Mouse (Mus musculus) megakaryocyte-erythroid progenitor cell, adult 5-6 weeks (primary cell): ENCODE data around the gene Zfp428. TPM values are rescaled to one million over a fixed set of nuclear protein-coding genes. Genes with fewer than 3 reads are reported as not detected.
"Not testable (repeated sequence)": the region's sequence is repeated elsewhere in the genome, so short reads cannot be mapped to it uniquely, and the experiment has no call there.

Experiments used
- ATAC-seq: replicated peaks from 2 replicates; pipeline ENCODE4 v1.8.0; 2016; ENCODE audit warnings: mild to moderate bottlenecking, inconsistent platforms; ENCODE audit not compliant: severe bottlenecking, poor library complexity, low FRiP score, low TSS enrichment
- total RNA-seq, 2 experiments: library from RNA; stranded (forward) in 1 of 2; stranded (reverse) in 1 of 2; fragments of 200-1000, 215-1000 nt in 1 of 2; fragments of >200 nt in 1 of 2; fragmentation: Nextera tagmentation in 1 of 2; gene quantifications; 2 replicates each; pipeline ENCODE4 v1.2.3; 2014 to 2017

The Zfp428 gene
- total RNA-seq, 2 experiments from 2014 or later, result 3.1 to 4.0 TPM

DNA sequence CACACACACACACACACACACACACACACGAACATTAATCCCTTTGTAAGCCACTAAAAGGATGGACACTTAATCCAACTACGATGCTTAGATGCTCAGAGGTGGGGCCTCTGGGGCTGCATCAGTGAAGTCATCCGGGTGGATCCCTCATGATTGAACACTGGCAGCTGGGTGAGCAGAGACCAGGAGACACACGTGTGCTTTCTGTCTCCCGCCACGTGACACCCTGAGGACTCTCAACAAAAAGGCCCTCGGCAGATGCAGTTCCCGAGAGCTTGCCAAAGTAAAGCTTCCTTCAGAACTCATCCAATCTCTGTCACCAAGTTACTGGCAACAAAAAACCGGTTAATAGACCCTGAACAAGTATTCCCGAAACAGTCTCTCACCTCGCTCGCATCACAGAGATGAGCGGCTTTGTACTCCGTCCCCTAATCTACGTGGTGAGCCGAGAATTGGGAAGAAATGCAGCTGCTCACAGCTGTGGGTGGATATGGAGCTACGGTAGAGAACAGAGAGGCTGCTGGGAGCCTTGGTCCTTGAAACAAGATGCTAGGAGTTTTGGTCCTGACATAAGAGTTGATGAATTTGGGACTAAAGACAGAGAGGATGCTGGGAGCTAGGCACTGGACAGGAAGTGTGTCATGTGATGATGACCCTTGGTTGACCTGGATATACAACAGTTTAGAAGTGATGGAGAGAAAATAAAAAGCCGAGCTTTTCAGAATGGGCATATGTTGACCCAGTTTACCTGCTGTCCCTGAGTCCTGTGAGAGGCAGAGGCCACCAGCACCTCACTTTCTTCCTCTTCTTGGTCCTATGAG, 26.5 kb upstream of the Zfp428 start:
- ATAC-seq, result no peak

GRCm38 (mm10) chr7:24480986-24481473, 25.8 kb upstream of the Zfp428 start:
- ATAC-seq, result no peak

DNA sequence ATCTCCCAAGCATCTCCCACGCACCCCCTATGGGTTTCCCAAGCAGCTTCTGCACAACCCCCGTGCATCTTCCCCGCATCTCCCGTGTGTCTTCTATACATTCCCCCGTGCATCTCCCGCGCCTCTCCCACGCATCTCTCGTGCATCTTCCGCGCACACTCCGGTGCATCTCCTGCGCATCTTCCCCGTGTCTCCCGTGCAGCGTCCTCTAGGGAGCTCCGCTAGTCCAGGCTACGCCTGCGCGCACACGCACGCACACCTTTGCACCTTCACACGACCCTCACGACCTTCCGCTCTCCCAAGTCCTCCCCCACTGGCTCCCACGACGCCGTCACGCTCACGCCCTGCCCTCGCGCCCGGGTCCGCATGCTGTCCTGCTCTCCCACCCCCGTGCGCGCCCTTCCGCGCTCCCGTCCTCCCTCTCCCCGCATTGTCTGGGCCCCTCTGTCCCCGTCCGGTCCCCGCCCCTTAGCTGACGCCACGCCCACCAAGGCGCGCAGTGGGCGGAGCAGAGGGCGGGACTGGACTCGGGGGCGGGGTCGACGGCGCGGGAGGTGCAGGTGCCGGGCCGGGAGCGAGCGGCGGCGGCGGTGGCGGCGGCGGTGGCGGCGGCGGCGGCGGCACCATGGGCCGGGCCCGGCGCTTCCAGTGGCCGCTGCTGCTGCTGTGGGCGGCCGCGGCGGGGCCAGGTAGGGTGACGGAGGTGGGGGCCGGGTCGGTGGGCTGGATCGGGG, 25.2 kb upstream of the Zfp428 start, which contains the start of gene Cadm4:
Cadm4 (plus strand) TSS at position 550 of the 734 bp plus-strand sequence.
- ATAC-seq, result peak; percentile 89

DNA sequence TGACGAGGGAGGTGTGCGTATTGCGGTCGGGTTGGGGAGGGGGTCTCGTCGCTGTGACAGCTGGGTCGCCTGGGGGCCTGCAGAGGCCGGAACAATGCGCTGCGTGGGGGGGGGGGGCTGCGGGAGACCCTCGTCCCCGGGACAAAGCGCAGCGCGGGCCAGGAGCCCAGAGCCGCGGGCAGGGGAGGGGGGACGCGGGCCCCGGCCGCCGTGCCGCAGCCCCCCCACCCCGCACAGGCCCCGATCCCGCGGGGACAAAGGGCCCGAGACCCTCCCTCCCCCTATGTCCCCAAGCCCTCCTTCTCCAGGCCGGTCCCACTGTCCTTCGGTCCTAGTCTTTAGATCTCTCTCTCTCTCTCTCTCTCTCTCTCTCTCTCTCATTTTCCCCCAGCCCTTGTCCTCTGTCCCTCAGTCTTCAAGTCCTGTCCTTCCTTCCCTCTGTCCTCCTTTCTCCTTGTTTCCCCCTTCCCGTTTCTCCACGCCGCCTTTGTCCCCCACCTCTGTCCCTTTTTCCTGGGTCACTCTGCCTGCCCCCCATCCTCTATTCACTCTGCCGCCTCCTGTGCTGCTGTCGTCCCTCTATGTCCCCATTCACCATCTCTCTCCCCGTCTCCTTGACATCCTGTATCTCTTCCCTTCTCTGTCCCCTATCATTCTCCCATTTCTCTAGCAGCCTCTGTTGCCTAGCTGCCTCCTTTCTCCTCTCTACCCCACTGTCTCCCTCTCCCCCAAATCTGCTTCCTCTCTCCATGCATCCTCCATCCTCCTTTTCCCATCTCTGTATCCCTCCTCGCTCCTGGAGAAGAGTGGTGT, 24.4 kb upstream of the Zfp428 start:
- no peak for ATAC-seq

GRCm38 (mm10) chr7:24483291-24483690, 23.5 kb upstream of the Zfp428 start:
- ATAC-seq, result not testable (repeated sequence)

DNA sequence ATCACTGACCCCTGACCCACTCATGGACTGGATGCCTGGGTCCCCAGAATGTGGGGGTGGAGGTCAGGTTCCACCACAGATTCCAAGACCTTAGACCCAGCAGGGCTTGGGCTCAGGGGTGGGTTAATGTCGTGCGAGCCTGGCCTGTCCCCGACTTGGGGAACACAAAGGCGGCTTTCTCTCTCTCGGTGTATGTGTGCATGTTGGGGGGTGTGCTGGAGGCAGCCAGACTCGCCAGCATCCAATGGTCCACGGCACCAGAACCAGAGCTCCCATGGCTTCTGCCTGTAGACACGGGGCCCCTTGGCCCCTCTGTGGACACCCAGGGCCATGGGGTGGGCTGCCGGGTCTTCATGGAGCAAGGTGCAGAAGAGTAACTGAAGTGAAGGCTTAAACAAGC, 21.3 kb upstream of the Zfp428 start:
- ATAC-seq, result no peak

GRCm38 (mm10) chr7:24486654-24487130, 20.1 kb upstream of the Zfp428 start:
- no peak for ATAC-seq

DNA sequence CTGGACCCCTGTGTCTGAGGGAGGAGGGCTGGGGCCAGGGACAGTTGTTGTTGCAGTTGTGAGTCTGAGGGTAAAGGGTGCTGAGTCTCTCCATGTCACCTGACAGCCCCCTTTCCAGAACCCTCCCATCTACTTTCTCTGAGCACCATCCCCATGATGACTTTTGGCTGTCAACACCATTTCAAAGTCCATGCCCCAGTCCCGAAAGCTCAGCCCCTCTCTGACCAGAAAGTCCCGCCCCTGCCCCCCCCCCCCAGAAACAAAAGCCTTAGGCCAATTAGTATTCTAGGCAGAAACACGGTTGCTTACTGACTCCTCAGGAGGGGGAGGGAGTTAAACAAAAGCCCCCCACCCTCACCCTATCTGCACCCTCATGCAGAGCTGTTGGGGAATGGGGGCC, 19.4 kb upstream of the Zfp428 start:
- no peak for ATAC-seq

- no peak for ATAC-seq
Observed at GRCm38 (mm10) chr7:24488303-24488702, 18.5 kb upstream of the Zfp428 start.

- ATAC-seq, result 0 out of 2 replicates have a peak, but pooled peaks have one; percentile 45
Observed at GRCm38 (mm10) chr7:24499856-24500577, 6.8 kb upstream of the Zfp428 start.

GRCm38 (mm10) chr7:24500929-24501328, 5.9 kb upstream of the Zfp428 start:
- 0 out of 2 replicates have a peak, but pooled peaks have one; percentile 34 for ATAC-seq

- ATAC-seq, result no peak
Observed at GRCm38 (mm10) chr7:24501492-24501891, 5.3 kb upstream of the Zfp428 start.

DNA sequence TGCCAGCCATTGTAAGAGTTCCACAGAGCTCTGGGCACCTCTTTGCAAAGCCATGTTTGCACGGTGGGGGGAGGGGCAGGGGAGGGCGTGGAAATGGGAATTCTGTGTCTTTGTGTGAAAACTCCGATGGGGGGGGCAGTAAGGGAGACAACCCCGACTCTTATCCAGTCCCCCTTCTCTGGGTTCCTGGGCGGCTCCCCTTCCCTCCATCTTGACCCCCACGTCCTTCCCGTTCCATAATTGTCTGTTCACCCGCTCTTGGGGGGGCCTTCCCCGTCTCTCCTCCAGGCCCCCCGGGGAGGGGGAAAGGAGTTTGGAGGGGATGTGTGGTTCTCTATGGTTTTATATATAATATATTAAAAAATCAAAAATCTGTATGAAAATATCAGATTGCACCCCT, 2.8 kb upstream of the Zfp428 start:
- ATAC-seq, result no peak

GRCm38 (mm10) chr7:24504868-24505267, 1.9 kb upstream of the Zfp428 start:
- no peak for ATAC-seq

DNA sequence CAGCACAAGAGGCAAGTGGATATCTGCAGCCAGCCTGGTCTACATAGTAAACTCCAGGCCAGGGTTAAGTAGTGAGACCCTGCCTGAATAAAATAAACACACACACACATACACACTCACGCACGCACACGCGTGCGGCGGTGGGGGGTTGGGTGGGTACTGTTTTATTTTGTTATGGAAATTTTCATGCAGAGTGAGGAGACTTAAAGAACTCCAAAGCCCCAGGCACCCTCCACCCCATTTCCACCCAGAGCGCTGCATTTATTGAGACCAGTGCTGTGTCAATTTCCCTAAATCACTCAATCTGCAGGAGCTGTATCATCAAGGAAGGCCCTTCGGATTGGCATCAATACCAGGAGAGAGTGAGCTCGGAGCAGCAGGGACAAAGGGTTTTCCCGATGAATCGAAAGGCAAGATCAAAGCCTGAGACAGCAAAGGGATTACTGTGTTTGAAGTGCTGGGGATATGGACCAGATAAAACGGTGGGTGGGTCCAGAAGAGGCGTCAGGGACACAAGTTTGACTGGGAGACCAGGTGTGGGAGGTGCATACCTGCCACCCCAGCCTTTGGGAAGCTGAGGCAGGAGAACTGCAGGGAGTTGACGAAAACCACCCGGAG, 1.2 kb upstream of the Zfp428 start:
- no peak for ATAC-seq

- no peak for ATAC-seq
Observed at GRCm38 (mm10) chr7:24506065-24506459, 744 bp upstream of the Zfp428 start.

- no peak for ATAC-seq
Observed at GRCm38 (mm10) chr7:24506476-24506837, 349 bp upstream of the Zfp428 start.

GRCm38 (mm10) chr7:24507726-24508114, 914 bp downstream of the Zfp428 start:
- ATAC-seq, result no peak

DNA sequence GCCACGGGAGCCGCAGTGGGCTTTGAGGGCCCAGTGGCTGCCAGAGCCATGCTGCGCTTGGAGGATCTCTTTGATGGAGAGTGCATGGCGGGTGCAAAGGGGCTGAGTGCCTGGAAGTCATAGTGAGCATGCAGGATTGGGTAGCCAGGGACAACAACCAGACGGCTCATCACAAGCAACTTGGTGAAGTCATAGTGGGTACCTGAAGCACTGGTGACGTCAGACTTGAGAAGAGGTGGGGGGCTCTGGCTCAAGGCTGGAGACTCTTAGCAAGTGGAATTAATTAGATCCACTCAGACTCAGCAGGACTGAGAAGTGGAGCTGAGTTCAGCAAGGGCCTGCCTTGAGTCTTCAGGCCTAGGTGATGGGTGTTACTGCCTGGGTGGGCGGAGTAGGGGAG, 5.5 kb downstream of the Zfp428 start, which contains the start of gene AC161166.1:
AC161166.1 (minus strand) TSS at position 101 of the 400 bp plus-strand sequence.
- ATAC-seq, result no peak
